19 mouse cellular contexts compared by ENCODE assay signal in genomic region chr17:33899642-33900041, GRCm38 (mm10). TPM values are rescaled to one million over a fixed set of nuclear protein-coding genes. Genes with fewer than 3 reads are reported as not detected.
A peak's percentile ranks its signal among the peaks of the same experiment; 100 is the strongest.
DNase-seq lines count a peak whose midpoint lies in the region; ATAC-seq and TF ChIP-seq lines count a peak whose summit lies in the region.
"Had no signal": no experiment of that assay in that cellular context is flagged by ENCODE, and none has a peak within 500 bp of the region (broad histone marks: within the 10 kb centered on the region; RNA-seq: fewer than 3 reads in every experiment).

No protein-coding gene starts in this region.

- peak overlapping the region; percentile 25 for H3K9ac ChIP-seq in liver, embryonic 14.5 days (replicated peaks)
- H3K9ac ChIP-seq: forebrain, embryonic 15.5 days; hindbrain, embryonic 14.5 days had no signal

- WGBS in liver, embryonic 14.5 days (ENCODE audit: insufficient replicate concordance), result 18% methylated on average over 4 of the region's 4 CpGs

- H3K4me2 ChIP-seq in liver, embryonic 14.5 days (ENCODE audit: low read depth), result peak overlapping the region; percentile 11
- H3K4me2 ChIP-seq: forebrain, embryonic 15.5 days; heart, embryonic 11.5 days; hindbrain, embryonic 14.5 days had no signal

- H3K27ac ChIP-seq in testis, adult 2 months (ENCODE audit: control insufficient read depth, insufficient read depth, low read depth, low read length), result peak overlapping the region; percentile 66; the same call in 1 of the 2 replicates
- H3K27ac ChIP-seq in liver, embryonic 14.5 days, result peak overlapping the region; percentile 87
- H3K27ac ChIP-seq: forebrain, embryonic 15.5 days; hindbrain, embryonic 14.5 days; macrophage had no signal

- H3K9me3 ChIP-seq in liver, embryonic 14.5 days (ENCODE audit: control insufficient read depth, low read length), result no peaks in the 10 kb centered on the region
- H3K9me3 ChIP-seq: forebrain, embryonic 15.5 days had no signal

- TF ChIP-seq EP300 in liver, embryonic 14.5 days (IDR thresholded peaks at IDR 0.05; ENCODE audit: low read depth), result peak; percentile 20; the same call in 1 of the 2 replicates

- H3K4me3 ChIP-seq in testis, adult 2 months (ENCODE audit: control insufficient read depth, low read depth, low read length), result no peak overlapping the region
- no peak overlapping the region for H3K4me3 ChIP-seq in liver, embryonic 14.5 days (ENCODE audit: insufficient read depth in 1 of 2, low read depth in 2 of 2, low read length in 2 of 2)
- H3K4me3 ChIP-seq: forebrain, embryonic 15.5 days had no signal

- ATAC-seq in liver, embryonic 14.5 days (ENCODE audit: insufficient read depth), result peak; percentile 77
- ATAC-seq: forebrain, embryonic 15.5 days; intestine, postnatal 0 days had no signal

- TF ChIP-seq CTCF in testis, adult 2 months (IDR thresholded peaks at IDR 0.05; ENCODE audit: control insufficient read depth, insufficient read depth, insufficient replicate concordance, low read depth, low read length), result no peak
- no peak for TF ChIP-seq CTCF in liver, embryonic 14.5 days (IDR thresholded peaks at IDR 0.05; ENCODE audit: low read depth)

- no peak for DNase-seq in testis, postnatal 10 days (ENCODE audit: low spot score)
- peak; percentile 49 for DNase-seq in c-Kit-negative CD71-positive TER-119-positive erythroid progenitor cells, embryonic 14.5 days (ENCODE audit: low read depth, low spot score)
- DNase-seq in liver, embryonic 14.5 days (ENCODE audit: low read depth in 3 of 3, low spot score in 3 of 3), result peak; percentile 66 to 73 (median 71)
- no peak for DNase-seq in embryo, embryonic 11 days
- no peak for DNase-seq in gastrocnemius, adult 18-20 months (ENCODE audit: low spot score)
- DNase-seq in frontal cortex, adult 2 months (ENCODE audit: extremely low spot score in 1 of 2, low spot score in 1 of 2), result no peak
- DNase-seq: cerebellum, adult 8-10 months; gastrocnemius, postnatal 10 days; kidney, postnatal 14 days; midbrain, embryonic 14.5 days; spleen, adult 18-20 months had no signal

- no peaks in the 10 kb centered on the region for H3K27me3 ChIP-seq in testis, adult 2 months (ENCODE audit: control insufficient read depth, insufficient read depth, low read length)
- H3K27me3 ChIP-seq in liver, embryonic 14.5 days (ENCODE audit: control insufficient read depth, insufficient read depth, low read length), result no peaks in the 10 kb centered on the region
- H3K27me3 ChIP-seq: forebrain, embryonic 15.5 days had no signal

- H3K36me3 ChIP-seq in testis, adult 2 months (ENCODE audit: control insufficient read depth, insufficient read depth, low read length), result no peaks in the 10 kb centered on the region
- no peaks in the 10 kb centered on the region for H3K36me3 ChIP-seq in liver, embryonic 14.5 days (replicated peaks; ENCODE audit: control insufficient read depth, insufficient read depth, low read depth)
- H3K36me3 ChIP-seq: forebrain, embryonic 15.5 days had no signal

- no peak for TF ChIP-seq POLR2A in testis, adult 2 months (IDR thresholded peaks at IDR 0.05; ENCODE audit: control insufficient read depth, low read depth, low read length)

- peaks cover 14% of the 10 kb centered on the region for H3K4me1 ChIP-seq in testis, adult 2 months (ENCODE audit: control insufficient read depth, insufficient read depth, low read length)
- peaks cover 39 to 57% of the 10 kb centered on the region in 2 experiments for H3K4me1 ChIP-seq in liver, embryonic 14.5 days (replicated peaks; ENCODE audit: control insufficient read depth in 2 of 2, insufficient read depth in 2 of 2, low read length in 1 of 2)
- H3K4me1 ChIP-seq: forebrain, embryonic 15.5 days had no signal

RNA-seq across cellular contexts. Expression of gene Platr17, which starts 5.3 kb away (rescaled TPM):
- polyA plus RNA-seq in testis, adult 2 months (2012; rRNA removed), result not detected in 2 replicates
- polyA plus RNA-seq in liver, embryonic 14.5 days (2012; rRNA removed), result 0.36 and 0.44 TPM in 2 replicates
- polyA plus RNA-seq in liver, embryonic 14.5 days (2014; fragmentation: Nextera tagmentation; extraction: Ambion mirVana), result 0.20 and 0.29 TPM in 2 replicates
- not detected for total RNA-seq in gastrocnemius, adult 18-20 months (2021)
- 1.3 and 1.5 TPM in 2 replicates for polyA plus RNA-seq in frontal cortex, adult 2 months (2012; rRNA removed)
- total RNA-seq: adrenal gland, adult 18-20 months; gastrocnemius, postnatal 10 days; liver, adult 2 months had no signal
- polyA plus RNA-seq: heart, embryonic 11.5 days; macrophage; midbrain, embryonic 14.5 days had no signal

RNA-seq across cellular contexts. Expression of gene Kifc1, which starts 9.2 kb away (rescaled TPM):
- polyA plus RNA-seq in testis, adult 2 months (2012; rRNA removed), result 7.7 and 8.6 TPM in 2 replicates
- 37.2 and 40.8 TPM in 2 replicates for polyA plus RNA-seq in liver, embryonic 14.5 days (2012; rRNA removed)
- polyA plus RNA-seq in liver, embryonic 14.5 days (2014; fragmentation: Nextera tagmentation; extraction: Ambion mirVana), result 7.2 and 7.9 TPM in 2 replicates
- under 1 TPM in 1 of 2 experiments, not detected in 1; 0.34 TPM for total RNA-seq in gastrocnemius, adult 18-20 months (2021)
- 2.5 and 2.6 TPM in 2 replicates for polyA plus RNA-seq in frontal cortex, adult 2 months (2012; rRNA removed)

RNA-seq across cellular contexts. Expression of gene Daxx, which starts 9.6 kb away (rescaled TPM):
- polyA plus RNA-seq in testis, adult 2 months (2012; rRNA removed), result 157 and 183 TPM in 2 replicates
- 11.1 and 14.7 TPM in 2 replicates for polyA plus RNA-seq in liver, embryonic 14.5 days (2012; rRNA removed)
- 14.8 and 15.3 TPM in 2 replicates for polyA plus RNA-seq in liver, embryonic 14.5 days (2014; fragmentation: Nextera tagmentation; extraction: Ambion mirVana)
- 10 to 100 TPM; 12.0 to 13.7 TPM for total RNA-seq in gastrocnemius, adult 18-20 months (2021)
- 26.4 and 27.2 TPM in 2 replicates for polyA plus RNA-seq in frontal cortex, adult 2 months (2012; rRNA removed)

RNA-seq across cellular contexts. Expression of gene Tapbp, which starts 16.1 kb away (rescaled TPM):
- polyA plus RNA-seq in testis, adult 2 months (2012; rRNA removed), result 71.7 and 80.8 TPM in 2 replicates
- polyA plus RNA-seq in liver, embryonic 14.5 days (2012; rRNA removed), result 10.4 and 10.6 TPM in 2 replicates
- polyA plus RNA-seq in liver, embryonic 14.5 days (2014; fragmentation: Nextera tagmentation; extraction: Ambion mirVana), result 24.0 and 28.7 TPM in 2 replicates
- 10 to 100 TPM; 30.2 to 31.7 TPM for total RNA-seq in gastrocnemius, adult 18-20 months (2021)
- 25.4 and 28.5 TPM in 2 replicates for polyA plus RNA-seq in frontal cortex, adult 2 months (2012; rRNA removed)

RNA-seq across cellular contexts. Expression of gene Zbtb22, which starts 16.1 kb away (rescaled TPM):
- polyA plus RNA-seq in testis, adult 2 months (2012; rRNA removed), result 65.0 and 66.5 TPM in 2 replicates
- 10.6 and 12.1 TPM in 2 replicates for polyA plus RNA-seq in liver, embryonic 14.5 days (2012; rRNA removed)
- polyA plus RNA-seq in liver, embryonic 14.5 days (2014; fragmentation: Nextera tagmentation; extraction: Ambion mirVana), result 4.7 and 4.8 TPM in 2 replicates
- 10 to 100 TPM; 14.2 to 16.4 TPM for total RNA-seq in gastrocnemius, adult 18-20 months (2021)
- polyA plus RNA-seq in frontal cortex, adult 2 months (2012; rRNA removed), result 29.9 and 33.4 TPM in 2 replicates

Comparison
In these comparisons a context has a peak if more than half of its experiments do, and no peak if none do; other contexts are left out.
1. DNase-seq: peak in c-Kit-negative CD71-positive TER-119-positive erythroid progenitor cells, embryonic 14.5 days (single experiment) and liver, embryonic 14.5 days (3 of 3); none in testis, postnatal 10 days (single experiment), embryo, embryonic 11 days (single experiment), gastrocnemius, adult 18-20 months (single experiment) and frontal cortex, adult 2 months (0 of 2).